26 mouse cellular contexts compared by ENCODE assay signal in genomic region chr11:80789647-80790240, GRCm38 (mm10).
"Had no signal": no experiment of that assay in that cellular context is flagged by ENCODE, and none has a peak within 500 bp of the region (broad histone marks: within the 10 kb centered on the region; RNA-seq: fewer than 3 reads in every experiment).

No protein-coding gene starts in this region.

- ATAC-seq: forebrain, postnatal 0 days; hindbrain, embryonic 16.5 days; inflammation-experienced regulatory T-cells, adult 6 months had no signal

- H3K27ac ChIP-seq: heart, adult 2 months; heart, embryonic 13.5 days; heart, embryonic 15.5 days; hindbrain, embryonic 10.5 days; hindbrain, embryonic 12.5 days; hindbrain, embryonic 14.5 days; kidney, embryonic 15.5 days; kidney, postnatal 0 days; left cerebral cortex, adult 2 months; limb, embryonic 10.5 days; limb, embryonic 12.5 days; liver, embryonic 12.5 days had no signal

- H3K9ac ChIP-seq: forebrain, postnatal 0 days; heart, embryonic 13.5 days; heart, embryonic 15.5 days; hindbrain, embryonic 12.5 days; hindbrain, embryonic 14.5 days; kidney, embryonic 15.5 days; limb, embryonic 12.5 days; liver, embryonic 12.5 days had no signal

- H3K9me3 ChIP-seq: heart, embryonic 13.5 days; heart, embryonic 15.5 days; hindbrain, embryonic 10.5 days; hindbrain, embryonic 12.5 days; kidney, embryonic 15.5 days; limb, embryonic 10.5 days; limb, embryonic 12.5 days; liver, embryonic 12.5 days had no signal

- H3K4me1 ChIP-seq: hindbrain, embryonic 10.5 days; hindbrain, embryonic 12.5 days; kidney, embryonic 15.5 days; limb, embryonic 10.5 days; limb, embryonic 12.5 days had no signal

- H3K4me2 ChIP-seq: heart, embryonic 11.5 days; heart, embryonic 13.5 days; heart, embryonic 15.5 days; hindbrain, embryonic 12.5 days; hindbrain, embryonic 14.5 days; kidney, embryonic 15.5 days; limb, embryonic 12.5 days; liver, embryonic 12.5 days had no signal

- H3K36me3 ChIP-seq: heart, embryonic 13.5 days; heart, embryonic 15.5 days; hindbrain, embryonic 10.5 days; hindbrain, embryonic 12.5 days; kidney, embryonic 15.5 days; limb, embryonic 10.5 days; limb, embryonic 12.5 days; liver, embryonic 12.5 days had no signal

- H3K27me3 ChIP-seq: heart, embryonic 13.5 days; heart, embryonic 15.5 days; hindbrain, embryonic 12.5 days; kidney, embryonic 15.5 days; limb, embryonic 12.5 days; liver, embryonic 12.5 days had no signal

- DNase-seq: forebrain, postnatal 0 days; gastrocnemius, postnatal 10 days; gastrocnemius, postnatal 25 days; heart, adult 2 months; heart, postnatal 4 days; kidney, adult 11 months; kidney, adult 2 months; kidney, adult 9 months; kidney, postnatal 14 days; kidney, postnatal 36 days; layer of hippocampus, adult 9-11 months; liver had no signal

- H3K4me3 ChIP-seq: heart, adult 2 months; heart, embryonic 13.5 days; heart, embryonic 15.5 days; hindbrain, embryonic 10.5 days; hindbrain, embryonic 12.5 days; kidney, embryonic 15.5 days; left cerebral cortex, adult 2 months; limb, embryonic 10.5 days; limb, embryonic 12.5 days; liver, embryonic 12.5 days had no signal
